Mouse (Mus musculus) heart, adult 2 months (tissue): Measurements from ENCODE around the gene Dgkh. TPM values are rescaled to one million over a fixed set of nuclear protein-coding genes. Genes with fewer than 3 reads are reported as not detected.

ENCODE experiments used
- DNase-seq, 2 experiments: peaks; one replicate each; pipeline ENCODE4 v3.0.0; 2021
- H3K27ac ChIP-seq: fragments of 200-600 bp; 2 replicates; pipeline ENCODE4 v1.8.1; 2022
- H3K27me3 ChIP-seq: fragments of 200-500 bp; 2 replicates; pipeline ENCODE4 v1.6.1; 2012; ENCODE audit warnings: mild to moderate bottlenecking, low read length, inconsistent platforms, mixed read lengths; ENCODE audit not compliant: control insufficient read depth, insufficient read depth
- H3K36me3 ChIP-seq: fragments of 200-500 bp; 2 replicates; pipeline ENCODE4 v1.6.1; 2012; ENCODE audit warnings: low read length, inconsistent platforms; ENCODE audit not compliant: control insufficient read depth, insufficient read depth
- H3K4me1 ChIP-seq: fragments of 200-500 bp; 2 replicates; pipeline ENCODE4 v1.6.1; 2011; ENCODE audit warnings: low read length; ENCODE audit not compliant: control insufficient read depth, insufficient read depth
- H3K4me3 ChIP-seq: fragments of 200-600 bp; 2 replicates; pipeline ENCODE4 v1.8.1; 2022
- H3K79me2 ChIP-seq: fragments of 200-500 bp; replicated peaks from 2 replicates; pipeline ENCODE4 v1.6.1; 2012; ENCODE audit warnings: mild to moderate bottlenecking, inconsistent platforms, low read length, moderate library complexity, mixed read lengths; ENCODE audit not compliant: control insufficient read depth, insufficient read depth
- H3K9ac ChIP-seq: fragments of 200-500 bp; 2 replicates; pipeline ENCODE4 v1.6.1; 2012; ENCODE audit warnings: low read depth, mild to moderate bottlenecking, control low read depth, inconsistent platforms, low read length, mixed read lengths
- CTCF ChIP-seq: fragments of 200-600 bp; IDR thresholded peaks from 2 replicates; pipeline ENCODE4 v1.8.1; 2022; ENCODE audit warnings: antibody characterized with exemption, mild to moderate bottlenecking, moderate library complexity
- EP300 ChIP-seq: fragments of 200-500 bp; IDR thresholded peaks from 2 replicates; pipeline ENCODE4 v1.6.1; 2011; ENCODE audit warnings: low read depth, low read length, control low read depth; ENCODE audit not compliant: insufficient read depth
- POLR2A ChIP-seq: fragments of 200-500 bp; IDR thresholded peaks from 2 replicates; pipeline ENCODE4 v1.6.1; 2011; ENCODE audit warnings: mild to moderate bottlenecking, low read depth, low read length, control low read depth; ENCODE audit not compliant: insufficient read depth
- WGBS: fragments of 180-500 bp; shearing (Covaris S2); methylation state at CpG from one replicate; pipeline ENCODE4 v1.1.7; 2018; 5-methylcytosine and 5-hydroxymethylcytosine counted together
- intact Hi-C: fragments of 180-260 bp; cut with DNase I; formaldehyde crosslinking; loops from one replicate; pipeline ENCODE4 v1.15.1; 2025
- polyA plus RNA-seq: library from polyadenylated mRNA; depleted of rRNA; stranded (reverse); fragments of >200 nt; gene quantifications from 2 replicates; pipeline ENCODE4 v1.2.3, GENCODE M21; 2012
- total RNA-seq, 2 experiments: library from RNA; stranded (reverse); gene quantifications; 2 replicates each; pipeline ENCODE4 v1.2.3; 2021

Gene Dgkh
- total and polyA plus RNA-seq, 3 experiments = 1.1 to 6.3 (median 6.2) TPM

- H3K27me3 ChIP-seq = no peaks in the 10 kb centered on the region
- no peak for TF ChIP-seq CTCF
- no peak for TF ChIP-seq POLR2A
- TF ChIP-seq EP300 = no peak
- H3K9ac ChIP-seq = no peak overlapping the region
- H3K4me3 ChIP-seq = no peak overlapping the region
- intact Hi-C loops = no loop called here
- H3K27ac ChIP-seq = no peak overlapping the region
- H3K36me3 ChIP-seq = no peaks in the 10 kb centered on the region
- H3K4me1 ChIP-seq = no peaks in the 10 kb centered on the region
- no peaks in the 10 kb centered on the region for H3K79me2 ChIP-seq
- no peak for DNase-seq
- 80% methylated on average over 7 of the region's 7 CpGs for WGBS
Observed at GRCm38 (mm10) chr14:78654939-78655556, 77.5 kb downstream of the Dgkh start.

- intact Hi-C loops = no loop called here
- Histone ChIP-seq H3K4me1 (no peaks in the 10 kb centered on the region), H3K27ac (no peak overlapping the region), H3K36me3 (no peaks in the 10 kb centered on the region), H3K27me3 (no peaks in the 10 kb centered on the region), H3K9ac (no peak overlapping the region), H3K79me2 (no peaks in the 10 kb centered on the region), H3K4me3 (no peak overlapping the region)
- TF ChIP-seq POLR2A (no peak), EP300 (no peak), CTCF (no peak)
- no peak for DNase-seq
- WGBS = 89% methylated on average over 10 of the region's 10 CpGs
Observed at GRCm38 (mm10) chr14:78654196-78654595, 78.4 kb downstream of the Dgkh start.

GRCm38 (mm10) chr14:78653333-78653732 lies 79.2 kb downstream of the Dgkh start:
- H3K9ac ChIP-seq = no peak overlapping the region
- no peaks in the 10 kb centered on the region for H3K36me3 ChIP-seq

GRCm38 (mm10) chr14:78651696-78652095 lies 80.9 kb downstream of the Dgkh start:
- intact Hi-C loops = no loop called here
- Histone ChIP-seq H3K36me3 (no peaks in the 10 kb centered on the region), H3K4me1 (no peaks in the 10 kb centered on the region), H3K27ac (no peak overlapping the region), H3K9ac (no peak overlapping the region), H3K79me2 (no peaks in the 10 kb centered on the region), H3K4me3 (no peak overlapping the region), H3K27me3 (no peaks in the 10 kb centered on the region)
- no peak for TF ChIP-seq EP300
- no peak for TF ChIP-seq POLR2A
- no peak for TF ChIP-seq CTCF
- DNase-seq = no peak
- 82% methylated on average over 7 of the region's 7 CpGs for WGBS

More at GRCm38 (mm10) chr14:78653333-78653732, 79.2 kb downstream of the Dgkh start:
- Histone ChIP-seq H3K27me3 (no peaks in the 10 kb centered on the region), H3K4me1 (no peaks in the 10 kb centered on the region), H3K4me3 (no peak overlapping the region), H3K79me2 (no peaks in the 10 kb centered on the region), H3K27ac (no peak overlapping the region)
- 97% methylated on average over 5 of the region's 5 CpGs for WGBS
- DNase-seq = no peak
- TF ChIP-seq EP300 = no peak
- peak; percentile 71 for TF ChIP-seq CTCF
- intact Hi-C loops = no loop called here

GRCm38 (mm10) chr14:78650379-78651095 lies 82.0 kb downstream of the Dgkh start:
- intact Hi-C loops = no loop called here

More at GRCm38 (mm10) chr14:78650379-78651095, 82.0 kb downstream of the Dgkh start:
- Histone ChIP-seq H3K36me3 (no peaks in the 10 kb centered on the region), H3K27me3 (no peaks in the 10 kb centered on the region), H3K9ac (no peak overlapping the region), H3K4me3 (no peak overlapping the region), H3K4me1 (no peaks in the 10 kb centered on the region), H3K27ac (no peak overlapping the region), H3K79me2 (no peaks in the 10 kb centered on the region)
- no peak for TF ChIP-seq POLR2A
- no peak for TF ChIP-seq CTCF
- no peak for TF ChIP-seq EP300
- WGBS = 82% methylated on average over 9 of the region's 9 CpGs
- no peak for DNase-seq
